Mouse (Mus musculus) adrenal gland, postnatal 25 days (tissue): ENCODE results near the gene Cwf19l2. TPM values are rescaled to one million over a fixed set of nuclear protein-coding genes. Genes with fewer than 3 reads are reported as not detected.
"Not testable (repeated sequence)": the region's sequence is repeated elsewhere in the genome, so short reads cannot be mapped to it uniquely, and the experiment has no call there.

Source experiments
- DNase-seq: peaks from one replicate; pipeline ENCODE4 v3.0.0; 2021; ENCODE audit warnings: mixed read lengths
- long read RNA-seq: library from polyadenylated mRNA; stranded (forward); transcript quantifications from one replicate; pipeline ENCODE4 v2.0.0, GENCODE M21; 2021
- total RNA-seq: library from RNA; stranded (reverse); gene quantifications from 2 replicates; pipeline ENCODE4 v1.2.3, GENCODE M21; 2021

Gene Cwf19l2
- total RNA-seq: 39.7 and 43.1 TPM in 2 replicates
- long read RNA-seq, full-length matches to known transcripts: 43 of 57 reads
- long read RNA-seq, partial matches to known transcripts: 10 of 57 reads
- long read RNA-seq, other reads (novel, unspliced or antisense): 4 of 57 reads

- peak; percentile 78 for DNase-seq
Observed at GRCm38 (mm10) chr9:3403251-3404208, at the start of gene Cwf19l2. Gene Cwf19l2 (plus strand): TSS chr9:3403592.

- DNase-seq: not testable (repeated sequence)
Observed at GRCm38 (mm10) chr9:3376323-3376722, 27.1 kb upstream of the Cwf19l2 start.

- no peak for DNase-seq
Observed at GRCm38 (mm10) chr9:3404372-3404771, 980 bp downstream of the Cwf19l2 start.

- DNase-seq: not testable (repeated sequence)
Observed at GRCm38 (mm10) chr9:3439555-3440300, 36.3 kb downstream of the Cwf19l2 start.

GRCm38 (mm10) chr9:3471897-3472296 lies 68.5 kb downstream of the Cwf19l2 start:
- no peak for DNase-seq

GRCm38 (mm10) chr9:3518645-3519044 lies 115.3 kb downstream of the Cwf19l2 start:
- DNase-seq: no peak

GRCm38 (mm10) chr9:3519178-3519577 lies 115.8 kb downstream of the Cwf19l2 start:
- DNase-seq: no peak

GRCm38 (mm10) chr9:3521031-3521430 lies 117.6 kb downstream of the Cwf19l2 start:
- no peak for DNase-seq

Other genes starting within 250 kb of the Cwf19l2 start
- gene Alkbh8, start 68.5 kb upstream of the Cwf19l2 start, total RNA-seq: 20.0 and 22.4 TPM in 2 replicates
- 10.0 and 10.5 TPM in 2 replicates for gene Gucy1a2, start 129.2 kb downstream of the Cwf19l2 start, total RNA-seq